22 mouse cellular contexts compared by ENCODE assay signal in genomic region chr15:25542382-25542781, GRCm38 (mm10).
DNase-seq lines count a peak whose midpoint lies in the region; ATAC-seq and TF ChIP-seq lines count a peak whose summit lies in the region.
"Had no signal": no experiment of that assay in that cellular context is flagged by ENCODE, and none has a peak within 500 bp of the region (broad histone marks: within the 10 kb centered on the region; RNA-seq: fewer than 3 reads in every experiment).

No protein-coding gene starts in this region.

- 0 out of 2 replicates have a peak, but pooled peaks have one; percentile 19 for TF ChIP-seq EP300 in lung, postnatal 0 days (IDR thresholded peaks at IDR 0.05)

- no peak overlapping the region for H3K4me2 ChIP-seq in lung, postnatal 0 days (replicated peaks; ENCODE audit: low read depth, low read length)
- H3K4me2 ChIP-seq: forebrain, embryonic 13.5 days; heart, embryonic 11.5 days; heart, embryonic 15.5 days; hindbrain, embryonic 12.5 days; hindbrain, embryonic 15.5 days had no signal

- H3K27me3 ChIP-seq in lung, postnatal 0 days (replicated peaks; ENCODE audit: insufficient read depth, low read length), result no peaks in the 10 kb centered on the region
- H3K27me3 ChIP-seq: heart, embryonic 15.5 days; hindbrain, embryonic 12.5 days; hindbrain, embryonic 15.5 days had no signal

- no peaks in the 10 kb centered on the region for H3K36me3 ChIP-seq in lung, postnatal 0 days (ENCODE audit: insufficient read depth, low read length)
- H3K36me3 ChIP-seq: forebrain, embryonic 10.5 days; heart, embryonic 15.5 days; hindbrain, embryonic 12.5 days; hindbrain, embryonic 15.5 days had no signal

- no peaks in the 10 kb centered on the region for H3K9me3 ChIP-seq in lung, postnatal 0 days (ENCODE audit: low read length)
- H3K9me3 ChIP-seq: forebrain, embryonic 10.5 days; forebrain, embryonic 13.5 days; heart, embryonic 15.5 days; hindbrain, embryonic 12.5 days; hindbrain, embryonic 15.5 days had no signal

- TF ChIP-seq CTCF in gastrocnemius, adult 2 months (IDR thresholded peaks at IDR 0.05), result no peak
- TF ChIP-seq CTCF in lung, postnatal 0 days (IDR thresholded peaks at IDR 0.05), result no peak

- no peak for DNase-seq in gastrocnemius, adult 2 months
- no peak for DNase-seq in gastrocnemius, postnatal 25 days
- DNase-seq in heart, adult 8-10 months (ENCODE audit: low spot score), result peak; percentile 28
- DNase-seq in heart, postnatal 10 days, result no peak
- no peak for DNase-seq in lung, postnatal 0 days (ENCODE audit: low spot score)
- DNase-seq in lung, postnatal 14 days, result no peak
- DNase-seq in frontal cortex, postnatal 14 days (ENCODE audit: low spot score in 2 of 2), result no peak
- DNase-seq: adrenal gland, adult 8-10 months; adrenal gland, postnatal 25 days; cerebellum, adult 18-20 months; cerebellum, adult 9-10 months; cerebellum, postnatal 14 days; gastrocnemius, postnatal 36 days had no signal

- WGBS in lung, postnatal 0 days, result 66% methylated on average over 4 of the region's 4 CpGs

- no peak overlapping the region for H3K4me3 ChIP-seq in gastrocnemius, adult 2 months
- no peak overlapping the region for H3K4me3 ChIP-seq in lung, postnatal 0 days (ENCODE audit: low read depth, low read length)
- H3K4me3 ChIP-seq: forebrain, embryonic 10.5 days; forebrain, embryonic 13.5 days; heart, embryonic 15.5 days; hindbrain, embryonic 12.5 days; hindbrain, embryonic 15.5 days had no signal

- peaks cover 3% of the 10 kb centered on the region; the same call in 1 of the 2 replicates for H3K4me1 ChIP-seq in lung, postnatal 0 days (ENCODE audit: insufficient read depth, low read depth, low read length)
- H3K4me1 ChIP-seq: forebrain, embryonic 13.5 days; hindbrain, embryonic 12.5 days; hindbrain, embryonic 15.5 days had no signal

- peak overlapping the region; percentile 82 for H3K27ac ChIP-seq in gastrocnemius, adult 2 months
- no peak overlapping the region for H3K27ac ChIP-seq in lung, postnatal 0 days (ENCODE audit: low read length)
- H3K27ac ChIP-seq: forebrain, embryonic 10.5 days; forebrain, embryonic 13.5 days; heart, embryonic 15.5 days; hindbrain, embryonic 12.5 days; hindbrain, embryonic 15.5 days had no signal

- intact Hi-C loops in gastrocnemius, adult 2 months (cut with DNase I), result no loop called here
- intact Hi-C loops in heart, postnatal 10 days (cut with DNase I), result no loop called here

- ATAC-seq in lung, postnatal 0 days, result 0 out of 2 replicates have a peak, but pooled peaks have one; percentile 38
- ATAC-seq: activated CD4-positive, CD25-positive, alpha-beta regulatory T cell, adult 4 months; forebrain, embryonic 13.5 days; forebrain, embryonic 16.5 days; intestine, postnatal 0 days had no signal

- H3K9ac ChIP-seq in lung, postnatal 0 days (replicated peaks; ENCODE audit: low read depth), result no peak overlapping the region
- H3K9ac ChIP-seq: forebrain, embryonic 13.5 days; heart, embryonic 15.5 days; hindbrain, embryonic 12.5 days; hindbrain, embryonic 15.5 days had no signal
